Mouse (Mus musculus) ES-Bruce4 (cell line): Measurements from ENCODE around the gene Olfr427.

Experiments used
- CTCF ChIP-seq: IDR thresholded peaks from one replicate; pipeline ENCODE4 v1.8.1; 2011; ENCODE audit warnings: low read depth, low read length
- EP300 ChIP-seq: IDR thresholded peaks from 2 replicates; pipeline ENCODE4 v1.6.1; 2011; ENCODE audit warnings: low read depth, low read length; ENCODE audit not compliant: insufficient read depth

DNA sequence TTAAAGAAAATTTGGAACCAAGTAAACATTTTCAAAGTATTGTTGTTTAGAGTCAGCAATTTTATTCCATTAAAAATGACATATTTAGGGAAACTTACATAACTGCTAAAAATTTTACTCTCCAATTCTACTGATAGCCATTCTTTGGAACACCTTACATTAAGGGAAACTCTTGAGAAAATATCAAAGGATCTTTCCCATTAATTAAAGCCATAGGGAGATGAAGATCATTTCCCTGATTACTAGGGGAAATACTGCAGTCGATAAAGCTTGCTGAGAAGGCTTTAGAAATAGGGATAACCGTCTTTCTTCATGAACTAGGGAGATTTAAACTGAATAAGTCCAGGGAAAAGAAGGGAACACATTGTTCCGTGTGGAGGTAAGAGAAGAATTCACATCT lies 34.5 kb downstream of the Olfr427 start, which contains the start of gene Olfr424:
- TF ChIP-seq CTCF, result no peak
- TF ChIP-seq EP300, result no peak
